Mouse (Mus musculus) neural tube, embryonic 11.5 days (tissue): Measurements from ENCODE around the gene Fgd3. TPM values are rescaled to one million over a fixed set of nuclear protein-coding genes. Genes with fewer than 3 reads are reported as not detected.
A peak's percentile ranks its signal among the peaks of the same experiment; 100 is the strongest.

Source experiments
- ATAC-seq: fragments of 200-750 bp; cut with Nextera tagmentation; 2 replicates; pipeline ENCODE4 v1.8.0; 2017; ENCODE audit warnings: moderate number of reproducible peaks, mild to moderate bottlenecking, moderate TSS enrichment, moderate library complexity; ENCODE audit not compliant: insufficient read depth, low FRiP score, low TSS enrichment
- DNase-seq: peaks from one replicate; pipeline ENCODE4 v3.0.0-alpha.2; 2015; ENCODE audit warnings: low spot score
- H3K27ac ChIP-seq: fragments of 300-500 bp; sonication (generic); 2 replicates; pipeline ENCODE4 v1.5.1; 2014; ENCODE audit warnings: low read depth, mild to moderate bottlenecking, low read length
- H3K27me3 ChIP-seq: fragments of 300-500 bp; sonication (generic); 2 replicates; pipeline ENCODE4 v1.6.1; 2014; ENCODE audit warnings: mild to moderate bottlenecking, low read length, mixed read lengths; ENCODE audit not compliant: control insufficient read depth, insufficient read depth
- H3K36me3 ChIP-seq: fragments of 300-500 bp; sonication (generic); 2 replicates; pipeline ENCODE4 v1.6.1; 2014; ENCODE audit warnings: mild to moderate bottlenecking, low read length, moderate library complexity, mixed read lengths; ENCODE audit not compliant: control insufficient read depth, insufficient read depth
- H3K4me1 ChIP-seq: fragments of 300-500 bp; sonication (generic); 2 replicates; pipeline ENCODE4 v1.6.1; 2014; ENCODE audit warnings: low read length, mixed read lengths; ENCODE audit not compliant: control insufficient read depth, insufficient read depth
- H3K4me2 ChIP-seq: fragments of 300-500 bp; sonication (generic); 2 replicates; pipeline ENCODE4 v1.6.1; 2014; ENCODE audit warnings: low read depth, mild to moderate bottlenecking, moderate library complexity
- H3K4me3 ChIP-seq: fragments of 300-500 bp; sonication (generic); 2 replicates; pipeline ENCODE4 v1.5.1; 2014; ENCODE audit warnings: low read depth, low read length
- H3K9ac ChIP-seq: fragments of 300-500 bp; sonication (generic); 2 replicates; pipeline ENCODE4 v1.6.1; 2014; ENCODE audit warnings: mild to moderate bottlenecking, low read length
- H3K9me3 ChIP-seq: fragments of 300-500 bp; sonication (generic); 2 replicates; pipeline ENCODE4 v1.6.1; 2016; ENCODE audit warnings: low read length; ENCODE audit not compliant: control insufficient read depth
- WGBS: fragments of 180-500 bp; shearing (Covaris S2); extraction: QIAGEN DNeasy Blood & Tissue Kit; methylation state at CpG from one replicate; pipeline ENCODE4 v1.1.7; 2014; 5-methylcytosine and 5-hydroxymethylcytosine counted together
- polyA plus RNA-seq: library from polyadenylated mRNA; unstranded; fragments of >200 nt; fragmentation: Nextera tagmentation; extraction: Ambion mirVana; gene quantifications from 2 replicates; pipeline ENCODE4 v1.2.1, GENCODE M21; 2014

The Fgd3 gene
- polyA plus RNA-seq, 1 experiment from 2014 or later, result 1.1 TPM

GRCm38 (mm10) chr13:49335077-49335982 lies 15.2 kb upstream of the Fgd3 start:
- Histone ChIP-seq H3K4me1 (no peaks in the 10 kb centered on the region), H3K36me3 (no peaks in the 10 kb centered on the region), H3K4me2 (no peak overlapping the region), H3K4me3 (no peak overlapping the region), H3K27ac (no peak overlapping the region), H3K9ac (no peak overlapping the region), H3K27me3 (no peaks in the 10 kb centered on the region), H3K9me3 (no peaks in the 10 kb centered on the region)
- 84% methylated on average over 12 of the region's 12 CpGs for WGBS
- ATAC-seq (no peak), DNase-seq (no peak)

- no peaks in the 10 kb centered on the region for H3K36me3 ChIP-seq
- WGBS, result 67% methylated on average over 2 of the region's 2 CpGs
- DNase-seq (no peak), ATAC-seq (no peak)
- H3K4me3 ChIP-seq, result no peak overlapping the region
- no peak overlapping the region for H3K4me2 ChIP-seq
- no peak overlapping the region for H3K9ac ChIP-seq
- H3K27ac ChIP-seq, result no peak overlapping the region
- H3K27me3 ChIP-seq, result no peaks in the 10 kb centered on the region
- H3K9me3 ChIP-seq, result no peaks in the 10 kb centered on the region
- H3K4me1 ChIP-seq, result no peaks in the 10 kb centered on the region
These were observed 13.1 kb upstream of the Fgd3 start for GRCm38 (mm10) chr13:49333250-49333649.

GRCm38 (mm10) chr13:49328101-49328500 lies 8.0 kb upstream of the Fgd3 start:
- Histone ChIP-seq H3K36me3 (no peaks in the 10 kb centered on the region), H3K27ac (no peak overlapping the region), H3K9ac (no peak overlapping the region), H3K4me2 (no peak overlapping the region), H3K9me3 (no peaks in the 10 kb centered on the region), H3K4me3 (no peak overlapping the region), H3K4me1 (no peaks in the 10 kb centered on the region), H3K27me3 (0 out of 2 replicates have a peak, but pooled peaks cover 3% of the 10 kb centered on the region)
- ATAC-seq (no peak), DNase-seq (no peak)
- 81% methylated on average over 4 of the region's 4 CpGs for whole genome bisulfite sequencing

GRCm38 (mm10) chr13:49326246-49327206 lies 6.4 kb upstream of the Fgd3 start:
- 61% methylated on average over 6 of the region's 6 CpGs for WGBS
- Histone ChIP-seq H3K27ac (no peak overlapping the region), H3K4me1 (no peaks in the 10 kb centered on the region), H3K4me3 (no peak overlapping the region), H3K9ac (no peak overlapping the region), H3K9me3 (no peaks in the 10 kb centered on the region), H3K36me3 (no peaks in the 10 kb centered on the region), H3K4me2 (no peak overlapping the region), H3K27me3 (0 out of 2 replicates have a peak, but pooled peaks cover 4% of the 10 kb centered on the region)
- ATAC-seq (peak; percentile 16; the same call in 1 of the 2 replicates), DNase-seq (no peak)

- Histone ChIP-seq H3K27me3 (0 out of 2 replicates have a peak, but pooled peaks cover 4% of the 10 kb centered on the region), H3K4me2 (no peak overlapping the region), H3K9me3 (no peaks in the 10 kb centered on the region), H3K36me3 (no peaks in the 10 kb centered on the region), H3K4me3 (no peak overlapping the region), H3K4me1 (no peaks in the 10 kb centered on the region), H3K27ac (no peak overlapping the region), H3K9ac (no peak overlapping the region)
- DNase-seq (no peak), ATAC-seq (no peak)
- WGBS, result 87% methylated on average over 5 of the region's 5 CpGs
These were observed 4.8 kb upstream of the Fgd3 start for GRCm38 (mm10) chr13:49324871-49325270.

- Histone ChIP-seq H3K9ac (no peak overlapping the region), H3K27ac (no peak overlapping the region), H3K4me2 (no peak overlapping the region), H3K27me3 (0 out of 2 replicates have a peak, but pooled peaks cover 4% of the 10 kb centered on the region), H3K4me3 (no peak overlapping the region), H3K4me1 (peaks cover 4% of the 10 kb centered on the region; the same call in 1 of the 2 replicates), H3K9me3 (no peaks in the 10 kb centered on the region), H3K36me3 (no peaks in the 10 kb centered on the region)
- no peak for DNase-seq
- WGBS, result 90% methylated on average over 5 of the region's 5 CpGs
- no peak for ATAC-seq
These were observed 2.6 kb upstream of the Fgd3 start for GRCm38 (mm10) chr13:49322739-49323138.

- H3K27me3 ChIP-seq, result 0 out of 2 replicates have a peak, but pooled peaks cover 4% of the 10 kb centered on the region
- H3K9ac ChIP-seq, result no peak overlapping the region; the same call in 1 of the 2 replicates
- H3K27ac ChIP-seq, result no peak overlapping the region
- DNase-seq (no peak), ATAC-seq (no peak)
- WGBS, result 84% methylated on average over 5 of the region's 5 CpGs
- H3K4me3 ChIP-seq, result no peak overlapping the region
- H3K36me3 ChIP-seq, result no peaks in the 10 kb centered on the region
- no peaks in the 10 kb centered on the region for H3K9me3 ChIP-seq
- H3K4me2 ChIP-seq, result no peak overlapping the region
- H3K4me1 ChIP-seq, result peaks cover 4% of the 10 kb centered on the region; the same call in 1 of the 2 replicates
These were observed 2.1 kb upstream of the Fgd3 start for GRCm38 (mm10) chr13:49322169-49322568.

- Histone ChIP-seq H3K9me3 (no peaks in the 10 kb centered on the region), H3K27me3 (0 out of 2 replicates have a peak, but pooled peaks cover 4% of the 10 kb centered on the region), H3K36me3 (no peaks in the 10 kb centered on the region), H3K27ac (no peak overlapping the region), H3K4me3 (no peak overlapping the region), H3K4me1 (peaks cover 5% of the 10 kb centered on the region; the same call in 1 of the 2 replicates), H3K9ac (no peak overlapping the region), H3K4me2 (no peak overlapping the region)
- 75% methylated on average over 3 of the region's 3 CpGs for WGBS
- no peak for ATAC-seq
- DNase-seq, result no peak
These were observed 1.3 kb upstream of the Fgd3 start for GRCm38 (mm10) chr13:49321452-49321851.
